Mouse (Mus musculus): ENCODE results near the gene Asxl1.

Gene Asxl1

GRCm38 (mm10) chr2:153445137-153446016, 99.7 kb downstream of the Asxl1 start:
- DNase-seq: no peak

- no peak for DNase-seq
Measured at GRCm38 (mm10) chr2:153446017-153446408, 100.4 kb downstream of the Asxl1 start.

GRCm38 (mm10) chr2:153446476-153446875, 100.8 kb downstream of the Asxl1 start:
- DNase-seq: no peak

GRCm38 (mm10) chr2:153447719-153448118, 102.1 kb downstream of the Asxl1 start:
- DNase-seq: no peak

- no peak for DNase-seq
Measured at GRCm38 (mm10) chr2:153448519-153448918, 102.9 kb downstream of the Asxl1 start.
